Mouse (Mus musculus): ENCODE data around the gene Lrrc8d. TPM values are rescaled to one million over a fixed set of nuclear protein-coding genes. Genes with fewer than 3 reads are reported as not detected.
A peak's percentile ranks its signal among the peaks of the same experiment; 100 is the strongest.

Lrrc8d gene
- polyA plus RNA-seq, 1 experiment from 2014 or later = 19.7 TPM

DNA sequence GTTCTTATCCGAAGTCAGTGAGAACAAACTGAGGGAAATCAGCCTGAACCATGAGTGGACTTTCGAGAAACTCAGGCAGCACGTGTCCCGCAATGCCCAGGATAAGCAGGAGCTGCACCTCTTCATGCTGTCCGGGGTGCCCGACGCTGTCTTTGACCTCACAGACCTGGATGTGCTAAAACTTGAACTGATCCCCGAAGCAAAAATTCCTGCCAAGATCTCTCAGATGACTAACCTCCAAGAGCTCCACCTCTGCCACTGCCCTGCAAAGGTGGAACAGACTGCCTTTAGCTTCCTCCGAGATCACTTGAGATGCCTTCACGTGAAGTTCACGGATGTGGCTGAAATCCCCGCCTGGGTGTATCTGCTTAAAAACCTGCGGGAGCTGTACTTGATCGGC lies 113.3 kb downstream of the Lrrc8d start:
- no peak overlapping the region for H3K9ac ChIP-seq (ENCODE audit: low read length)
- peaks cover 16% of the 10 kb centered on the region for H3K9me3 ChIP-seq (ENCODE audit: control insufficient read depth, low read length)
- no peak overlapping the region for H3K4me2 ChIP-seq (ENCODE audit: low read depth, low read length)
- H3K27ac ChIP-seq (ENCODE audit: low read length) = no peak overlapping the region
- peaks cover 29% of the 10 kb centered on the region for H3K36me3 ChIP-seq (ENCODE audit: control insufficient read depth, insufficient read depth, low read length)
- WGBS = 95% methylated on average over 14 of the region's 14 CpGs
- ATAC-seq (ENCODE audit: low read depth) = no peak
- peaks cover 19% of the 10 kb centered on the region for H3K4me1 ChIP-seq (replicated peaks; ENCODE audit: control insufficient read depth, insufficient read depth, low read length)
- no peak overlapping the region for H3K4me3 ChIP-seq (ENCODE audit: low read length)
- no peaks in the 10 kb centered on the region for H3K27me3 ChIP-seq (ENCODE audit: control insufficient read depth, insufficient read depth, low read depth, low read length)

DNA sequence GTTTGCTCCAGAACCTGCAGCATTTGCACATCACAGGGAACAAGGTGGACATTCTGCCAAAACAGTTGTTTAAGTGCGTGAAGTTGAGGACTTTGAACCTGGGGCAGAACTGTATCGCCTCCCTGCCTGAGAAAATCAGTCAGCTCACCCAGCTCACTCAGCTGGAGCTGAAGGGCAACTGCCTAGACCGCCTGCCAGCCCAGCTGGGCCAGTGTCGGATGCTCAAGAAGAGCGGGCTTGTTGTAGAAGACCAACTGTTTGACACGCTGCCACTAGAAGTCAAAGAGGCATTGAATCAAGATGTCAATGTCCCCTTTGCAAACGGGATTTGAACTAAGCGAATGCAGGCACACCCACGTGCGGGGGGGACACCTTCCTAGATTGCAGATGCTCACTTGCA lies 114.2 kb downstream of the Lrrc8d start:
- Histone ChIP-seq H3K27ac (ENCODE audit: low read length) (no peak overlapping the region), H3K9me3 (ENCODE audit: control insufficient read depth, low read length) (peaks cover 16% of the 10 kb centered on the region), H3K4me2 (ENCODE audit: low read depth, low read length) (no peak overlapping the region), H3K9ac (ENCODE audit: low read length) (no peak overlapping the region), H3K27me3 (ENCODE audit: control insufficient read depth, insufficient read depth, low read depth, low read length) (no peaks in the 10 kb centered on the region), H3K4me1 (replicated peaks; ENCODE audit: control insufficient read depth, insufficient read depth, low read length) (peaks cover 18% of the 10 kb centered on the region), H3K36me3 (ENCODE audit: control insufficient read depth, insufficient read depth, low read length) (peaks cover 29% of the 10 kb centered on the region), H3K4me3 (ENCODE audit: low read length) (no peak overlapping the region)
- whole genome bisulfite sequencing = 91% methylated on average over 10 of the region's 10 CpGs
- ATAC-seq (ENCODE audit: low read depth) = no peak

- no peak overlapping the region for H3K4me3 ChIP-seq (ENCODE audit: low read length)
- H3K36me3 ChIP-seq (ENCODE audit: control insufficient read depth, insufficient read depth, low read length) = peaks cover 29% of the 10 kb centered on the region
- H3K4me1 ChIP-seq (replicated peaks; ENCODE audit: control insufficient read depth, insufficient read depth, low read length) = peaks cover 29% of the 10 kb centered on the region
- 0 out of 2 replicates have a peak, but pooled peaks have one; percentile 22 for ATAC-seq (ENCODE audit: low read depth)
- H3K9me3 ChIP-seq (ENCODE audit: control insufficient read depth, low read length) = peaks cover 16% of the 10 kb centered on the region
- H3K9ac ChIP-seq (ENCODE audit: low read length) = no peak overlapping the region
- no peak overlapping the region for H3K4me2 ChIP-seq (ENCODE audit: low read depth, low read length)
- no peak overlapping the region for H3K27ac ChIP-seq (ENCODE audit: low read length)
- H3K27me3 ChIP-seq (ENCODE audit: control insufficient read depth, insufficient read depth, low read depth, low read length) = no peaks in the 10 kb centered on the region
- 83% methylated on average over 14 of the region's 14 CpGs for WGBS
These were observed 116.3 kb downstream of the Lrrc8d start for GRCm38 (mm10) chr5:105816118-105816517.

DNA sequence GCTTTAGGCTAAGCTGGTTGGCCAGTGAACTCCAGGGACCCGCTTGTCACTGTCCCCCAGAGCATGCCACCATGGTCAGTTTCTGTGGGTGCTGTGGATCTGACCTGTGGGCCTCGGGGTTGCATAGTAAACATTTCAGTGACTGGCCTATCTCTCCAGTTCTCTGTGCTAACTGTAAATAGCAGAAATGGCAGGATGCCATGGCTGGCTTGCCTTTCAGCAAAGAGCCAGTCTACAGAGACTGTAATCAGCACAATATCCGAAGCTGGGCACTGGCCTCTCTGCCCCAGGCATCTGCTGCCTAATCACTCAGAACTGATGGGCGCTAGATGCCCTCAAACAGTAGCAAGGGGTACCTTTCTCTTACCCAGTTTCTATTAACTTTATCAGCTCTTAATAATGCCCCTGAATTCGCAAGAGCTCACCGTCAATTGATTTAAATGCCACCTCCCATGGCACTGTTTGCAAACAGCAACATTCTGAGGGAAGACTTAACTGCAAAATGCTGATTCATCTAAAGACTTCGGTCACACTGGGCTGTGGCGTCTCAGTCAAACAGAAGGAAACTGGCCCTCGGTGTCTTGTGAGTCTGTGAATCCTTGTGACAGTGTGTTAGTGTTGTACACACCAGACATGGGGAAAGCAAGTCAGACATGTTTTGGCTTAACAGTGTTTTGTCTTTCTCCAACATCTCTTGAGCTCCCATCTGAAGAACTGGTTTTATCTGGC lies 117.6 kb downstream of the Lrrc8d start:
- H3K4me3 ChIP-seq (ENCODE audit: low read length) = no peak overlapping the region
- 69% methylated on average over 9 of the region's 9 CpGs for WGBS
- no peak overlapping the region for H3K4me2 ChIP-seq (ENCODE audit: low read depth, low read length)

GRCm38 (mm10) chr5:105818411-105818810 lies 118.6 kb downstream of the Lrrc8d start:
- 60% methylated on average over 5 of the region's 5 CpGs for WGBS
- H3K9me3 ChIP-seq (ENCODE audit: control insufficient read depth, low read length) = peaks cover 1% of the 10 kb centered on the region; the same call in 1 of the 2 replicates
- peak; percentile 21; the same call in 1 of the 2 replicates for ATAC-seq (ENCODE audit: low read depth)
- no peaks in the 10 kb centered on the region for H3K27me3 ChIP-seq (ENCODE audit: control insufficient read depth, insufficient read depth, low read depth, low read length)
- H3K4me3 ChIP-seq (ENCODE audit: low read length) = no peak overlapping the region
- peaks cover 9% of the 10 kb centered on the region for H3K36me3 ChIP-seq (ENCODE audit: control insufficient read depth, insufficient read depth, low read length)
- no peak overlapping the region for H3K9ac ChIP-seq (ENCODE audit: low read length)
- H3K4me1 ChIP-seq (replicated peaks; ENCODE audit: control insufficient read depth, insufficient read depth, low read length) = peaks cover 34% of the 10 kb centered on the region
- peak overlapping the region; percentile 68 for H3K27ac ChIP-seq (ENCODE audit: low read length)
- H3K4me2 ChIP-seq (ENCODE audit: low read depth, low read length) = no peak overlapping the region

More for the DNA sequence above, 117.6 kb downstream of the Lrrc8d start:
- H3K9me3 ChIP-seq (ENCODE audit: control insufficient read depth, low read length) = peaks cover 11% of the 10 kb centered on the region
- H3K36me3 ChIP-seq (ENCODE audit: control insufficient read depth, insufficient read depth, low read length) = peaks cover 19% of the 10 kb centered on the region
- ATAC-seq (ENCODE audit: low read depth) = 0 out of 2 replicates have a peak, but pooled peaks have one; percentile 25
- no peaks in the 10 kb centered on the region for H3K27me3 ChIP-seq (ENCODE audit: control insufficient read depth, insufficient read depth, low read depth, low read length)
- no peak overlapping the region for H3K9ac ChIP-seq (ENCODE audit: low read length)
- peaks cover 31% of the 10 kb centered on the region for H3K4me1 ChIP-seq (replicated peaks; ENCODE audit: control insufficient read depth, insufficient read depth, low read length)
- no peak overlapping the region for H3K27ac ChIP-seq (ENCODE audit: low read length)

GRCm38 (mm10) chr5:105821390-105821789 lies 121.6 kb downstream of the Lrrc8d start:
- Histone ChIP-seq H3K9ac (ENCODE audit: low read length) (no peak overlapping the region), H3K36me3 (ENCODE audit: control insufficient read depth, insufficient read depth, low read length) (no peaks in the 10 kb centered on the region), H3K27ac (ENCODE audit: low read length) (no peak overlapping the region), H3K9me3 (ENCODE audit: control insufficient read depth, low read length) (no peaks in the 10 kb centered on the region), H3K4me2 (ENCODE audit: low read depth, low read length) (no peak overlapping the region), H3K27me3 (ENCODE audit: control insufficient read depth, insufficient read depth, low read depth, low read length) (no peaks in the 10 kb centered on the region), H3K4me1 (replicated peaks; ENCODE audit: control insufficient read depth, insufficient read depth, low read length) (peaks cover 45% of the 10 kb centered on the region), H3K4me3 (ENCODE audit: low read length) (no peak overlapping the region)
- ATAC-seq (ENCODE audit: low read depth) = no peak
- 68% methylated on average over 6 of the region's 6 CpGs for WGBS

- H3K4me3 ChIP-seq (ENCODE audit: low read length) = no peak overlapping the region
- 57% methylated on average over 15 of the region's 15 CpGs for WGBS
- H3K36me3 ChIP-seq (ENCODE audit: control insufficient read depth, insufficient read depth, low read length) = no peaks in the 10 kb centered on the region
- no peak for ATAC-seq (ENCODE audit: low read depth)
- H3K9me3 ChIP-seq (ENCODE audit: control insufficient read depth, low read length) = no peaks in the 10 kb centered on the region
- no peak overlapping the region for H3K9ac ChIP-seq (ENCODE audit: low read length)
- H3K27me3 ChIP-seq (ENCODE audit: control insufficient read depth, insufficient read depth, low read depth, low read length) = no peaks in the 10 kb centered on the region
- no peak overlapping the region for H3K4me2 ChIP-seq (ENCODE audit: low read depth, low read length)
- no peak overlapping the region for H3K27ac ChIP-seq (ENCODE audit: low read length)
- peaks cover 32% of the 10 kb centered on the region for H3K4me1 ChIP-seq (replicated peaks; ENCODE audit: control insufficient read depth, insufficient read depth, low read length)
These were observed 123.0 kb downstream of the Lrrc8d start for GRCm38 (mm10) chr5:105822521-105823498.

GRCm38 (mm10) chr5:105824282-105824681 lies 124.5 kb downstream of the Lrrc8d start:
- H3K4me3 ChIP-seq (ENCODE audit: low read length) = no peak overlapping the region
- peaks cover 25% of the 10 kb centered on the region for H3K4me1 ChIP-seq (replicated peaks; ENCODE audit: control insufficient read depth, insufficient read depth, low read length)
- H3K9ac ChIP-seq (ENCODE audit: low read length) = no peak overlapping the region
- H3K27me3 ChIP-seq (ENCODE audit: control insufficient read depth, insufficient read depth, low read depth, low read length) = no peaks in the 10 kb centered on the region
- H3K27ac ChIP-seq (ENCODE audit: low read length) = 0 out of 2 replicates have a peak overlapping the region, but pooled peaks have one; percentile 4
- peak; percentile 20; the same call in 1 of the 2 replicates for ATAC-seq (ENCODE audit: low read depth)
- H3K36me3 ChIP-seq (ENCODE audit: control insufficient read depth, insufficient read depth, low read length) = no peaks in the 10 kb centered on the region
- H3K4me2 ChIP-seq (ENCODE audit: low read depth, low read length) = no peak overlapping the region
- no peaks in the 10 kb centered on the region for H3K9me3 ChIP-seq (ENCODE audit: control insufficient read depth, low read length)
- WGBS = 45% methylated on average over 7 of the region's 7 CpGs

DNA sequence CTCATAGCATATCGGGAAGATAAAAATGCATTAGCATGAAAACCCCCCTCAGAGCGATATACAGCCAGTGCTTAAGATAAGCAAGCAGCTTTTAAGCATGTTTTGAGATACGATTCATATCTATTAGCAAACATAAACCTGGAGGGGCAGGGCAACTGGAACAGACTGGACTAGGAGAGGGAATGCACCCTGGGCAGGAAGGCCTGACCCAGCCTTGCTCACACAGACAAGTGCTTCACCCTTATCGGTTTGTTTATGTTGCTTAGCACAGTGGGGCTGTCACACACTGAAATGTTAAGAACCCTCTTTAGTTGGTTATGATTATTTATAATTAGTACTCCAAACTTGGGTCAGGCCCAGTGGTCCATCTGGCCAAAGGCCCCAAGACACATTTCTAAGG lies 125.1 kb downstream of the Lrrc8d start:
- no peaks in the 10 kb centered on the region for H3K9me3 ChIP-seq (ENCODE audit: control insufficient read depth, low read length)
- no peak for ATAC-seq (ENCODE audit: low read depth)
- no peaks in the 10 kb centered on the region for H3K27me3 ChIP-seq (ENCODE audit: control insufficient read depth, insufficient read depth, low read depth, low read length)
- H3K4me2 ChIP-seq (ENCODE audit: low read depth, low read length) = no peak overlapping the region
- no peak overlapping the region for H3K4me3 ChIP-seq (ENCODE audit: low read length)
- no peaks in the 10 kb centered on the region for H3K36me3 ChIP-seq (ENCODE audit: control insufficient read depth, insufficient read depth, low read length)
- H3K9ac ChIP-seq (ENCODE audit: low read length) = no peak overlapping the region
- WGBS = 35% methylated on average over 4 of the region's 4 CpGs
- H3K27ac ChIP-seq (ENCODE audit: low read length) = no peak overlapping the region
- peaks cover 20% of the 10 kb centered on the region for H3K4me1 ChIP-seq (replicated peaks; ENCODE audit: control insufficient read depth, insufficient read depth, low read length)
